Mouse (Mus musculus) E14TG2a.4 (cell line): Measurements from ENCODE around the gene Asic1.

Experiments used
- CTCF ChIP-seq: conservative IDR thresholded peaks from 2 replicates; pipeline ENCODE4 v1.5.1; 2014; ENCODE audit warnings: low read length
- NANOG ChIP-seq: IDR thresholded peaks from 2 replicates; pipeline ENCODE4 v1.6.1; 2014; ENCODE audit warnings: borderline replicate concordance, low read length, mixed read lengths

GRCm38 (mm10) chr15:99653876-99654275 lies 16.3 kb upstream of the Asic1 start:
- TF ChIP-seq CTCF (no peak), NANOG (no peak)
